Mouse (Mus musculus) adrenal gland, postnatal 0 days (tissue): Measurements from ENCODE around the gene Olfr770. TPM values are rescaled to one million over a fixed set of nuclear protein-coding genes. Genes with fewer than 3 reads are reported as not detected.

ENCODE experiments used
- polyA plus RNA-seq: library from polyadenylated mRNA; unstranded; fragments of >200 nt; fragmentation: Nextera tagmentation; extraction: Ambion mirVana; gene quantifications from 2 replicates; pipeline ENCODE4 v1.2.1, GENCODE M21; 2015

Olfr770 gene
- polyA plus RNA-seq: not detected in 2 replicates

GRCm38 (mm10) chr10:129138898-129139297, at the start of gene Olfr770:
Gene Olfr770 (minus strand): TSS chr10:129138998.

DNA sequence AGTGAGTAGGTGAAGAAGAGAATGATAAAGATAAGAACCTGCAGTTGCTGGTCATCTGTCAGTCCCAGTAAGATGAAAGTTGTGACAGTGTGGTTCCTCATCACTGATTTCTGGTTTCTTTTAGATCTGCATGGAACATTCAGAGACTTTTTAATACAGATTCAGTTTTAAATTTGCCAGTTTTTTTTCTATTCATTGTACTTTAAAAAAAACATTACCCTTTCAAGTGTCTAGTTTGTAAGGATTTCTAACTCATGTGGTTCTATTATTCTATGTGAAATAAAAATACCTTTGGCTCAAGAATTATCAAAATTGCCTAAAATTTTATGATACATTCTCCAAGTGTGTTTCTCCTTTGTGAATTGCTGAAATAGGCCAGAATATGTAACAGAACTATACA, 48.5 kb upstream of the Olfr770 start, which contains the start of gene Olfr773:
Gene Olfr773 (minus strand): TSS at position 101 of the 400 bp plus-strand sequence.

DNA sequence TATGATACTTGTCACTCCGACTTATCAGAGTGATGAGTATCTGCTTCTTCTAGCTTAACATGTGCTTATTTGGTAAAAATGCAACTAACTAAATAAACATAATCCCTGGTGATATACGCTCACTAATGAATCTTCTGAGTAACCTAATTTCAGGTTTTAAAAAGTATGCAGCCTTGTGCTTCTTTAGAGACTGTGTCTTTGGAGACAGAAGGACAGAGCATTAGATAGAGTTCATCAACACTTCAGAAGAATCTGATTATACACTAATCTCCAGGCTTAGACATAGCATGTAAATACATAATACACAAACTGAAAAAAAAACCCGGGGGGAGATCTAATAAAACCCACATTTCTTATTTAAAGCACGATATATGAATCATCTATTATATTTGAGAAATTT, 39.0 kb upstream of the Olfr770 start, which contains the start of gene Olfr772:
Gene Olfr772 (minus strand): TSS at position 101 of the 400 bp plus-strand sequence.

DNA sequence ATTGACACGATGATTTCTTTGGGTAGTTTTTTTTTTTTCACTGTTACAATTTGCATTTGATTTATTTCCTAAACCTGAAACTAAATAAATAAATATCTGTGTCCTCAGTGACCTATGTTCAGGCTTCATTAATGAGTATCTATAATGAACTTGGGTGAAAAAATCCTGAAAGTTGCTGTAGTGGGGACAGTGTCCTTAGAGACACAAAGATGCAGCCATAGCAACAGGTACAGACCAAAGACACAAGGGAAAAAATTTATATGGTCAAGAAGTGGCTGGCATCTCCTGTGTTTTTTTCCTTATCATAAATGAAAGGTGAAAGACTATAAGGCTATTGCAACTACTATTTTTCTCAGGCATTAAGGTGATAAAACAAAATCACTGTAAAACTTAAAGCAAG, 25.9 kb upstream of the Olfr770 start, which contains the start of gene Olfr771:
Gene Olfr771 (minus strand): TSS at position 101 of the 400 bp plus-strand sequence.

GRCm38 (mm10) chr10:129117761-129118160, 21.0 kb downstream of the Olfr770 start, which contains the start of gene Olfr769:
Gene Olfr769 (minus strand): TSS chr10:129117861.

GRCm38 (mm10) chr10:129099275-129099674, 39.5 kb downstream of the Olfr770 start, which contains the start of gene Olfr768:
Gene Olfr768 (minus strand): TSS chr10:129099375.

DNA sequence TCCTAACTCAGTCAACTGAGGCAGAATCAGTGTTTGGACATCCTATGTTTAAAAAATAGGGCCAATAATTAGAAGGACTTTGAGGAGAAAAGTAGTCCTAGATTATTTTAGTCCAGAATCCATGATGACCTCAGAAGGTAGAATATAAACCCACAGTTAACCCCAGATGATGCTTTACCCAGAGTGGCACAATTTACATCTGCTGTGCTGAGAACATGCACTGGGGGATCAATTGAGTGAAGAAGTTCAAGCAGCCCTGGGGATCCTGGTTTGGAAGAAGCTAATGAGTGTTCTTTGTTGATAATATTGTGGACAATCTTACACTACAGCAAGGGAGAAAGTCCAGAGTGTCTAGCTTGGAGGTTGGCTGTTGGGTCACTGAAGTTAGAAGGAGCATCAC, 56.0 kb downstream of the Olfr770 start, which contains the start of gene Olfr767:
Gene Olfr767 (minus strand): TSS at position 101 of the 400 bp plus-strand sequence.

Other genes starting within 250 kb of the Olfr770 start
- gene Gdf11, start 247.3 kb downstream of the Olfr770 start, polyA plus RNA-seq: 3.1 and 4.0 TPM in 2 replicates
- gene Cd63, start 238.0 kb downstream of the Olfr770 start, polyA plus RNA-seq: 643 and 761 TPM in 2 replicates
- gene Rdh5, start 216.1 kb downstream of the Olfr770 start, polyA plus RNA-seq: 32.2 and 42.0 TPM in 2 replicates
- 320 and 467 TPM in 2 replicates for gene Bloc1s1, start 215.0 kb downstream of the Olfr770 start, polyA plus RNA-seq
- gene Itga7, start 205.2 kb downstream of the Olfr770 start, polyA plus RNA-seq: 6.0 and 11.5 TPM in 2 replicates
- gene Mettl7b, start 178.0 kb downstream of the Olfr770 start, polyA plus RNA-seq: 1.1 and 2.5 TPM in 2 replicates
- not detected in 2 replicates for gene Olfr9, start 149.6 kb downstream of the Olfr770 start, polyA plus RNA-seq
- gene Olfr763, start 128.2 kb downstream of the Olfr770 start, polyA plus RNA-seq: not detected in 2 replicates
- gene Olfr764-ps1, start 99.1 kb downstream of the Olfr770 start, polyA plus RNA-seq: not detected in 2 replicates
- not detected in 2 replicates for gene Olfr765, start 89.0 kb downstream of the Olfr770 start, polyA plus RNA-seq
- gene Olfr766-ps1, start 70.0 kb downstream of the Olfr770 start, polyA plus RNA-seq: not detected in 2 replicates
- not detected in 2 replicates for gene Olfr767, start 56.1 kb downstream of the Olfr770 start, polyA plus RNA-seq
- gene Olfr768, start 39.6 kb downstream of the Olfr770 start, polyA plus RNA-seq: not detected in 2 replicates
- not detected in 2 replicates for gene Olfr769, start 21.1 kb downstream of the Olfr770 start, polyA plus RNA-seq
- gene Olfr771, start 25.8 kb upstream of the Olfr770 start, polyA plus RNA-seq: not detected in 2 replicates
- not detected in 2 replicates for gene Olfr772, start 38.9 kb upstream of the Olfr770 start, polyA plus RNA-seq
- not detected in 2 replicates for gene Olfr773, start 48.4 kb upstream of the Olfr770 start, polyA plus RNA-seq
- not detected in 2 replicates for gene Olfr774, start 97.2 kb upstream of the Olfr770 start, polyA plus RNA-seq
- gene Olfr775, start 109.4 kb upstream of the Olfr770 start, polyA plus RNA-seq: not detected in 2 replicates
- gene Olfr776, start 120.1 kb upstream of the Olfr770 start, polyA plus RNA-seq: not detected in 2 replicates
- not detected in 2 replicates for gene Olfr777, start 132.5 kb upstream of the Olfr770 start, polyA plus RNA-seq
- gene Olfr780, start 179.1 kb upstream of the Olfr770 start, polyA plus RNA-seq: not detected in 2 replicates
- not detected in 2 replicates for gene Olfr781, start 189.9 kb upstream of the Olfr770 start, polyA plus RNA-seq
- gene Olfr782, start 209.9 kb upstream of the Olfr770 start, polyA plus RNA-seq: not detected in 2 replicates
- gene Olfr784, start 245.1 kb upstream of the Olfr770 start, polyA plus RNA-seq: 0.04 TPM in 1 of 2 replicates, not detected in the other